Mouse (Mus musculus) kidney, embryonic 14.5 days (tissue): ENCODE results near the gene Olfr722. TPM values are rescaled to one million over a fixed set of nuclear protein-coding genes. Genes with fewer than 3 reads are reported as not detected.
"Not testable (repeated sequence)": the region's sequence is repeated elsewhere in the genome, so short reads cannot be mapped to it uniquely, and the experiment has no call there.

Source experiments
- ATAC-seq: fragments of 200-750 bp; cut with Nextera tagmentation; 2 replicates; pipeline ENCODE4 v1.8.0; 2017; ENCODE audit warnings: moderate number of reproducible peaks, mild to moderate bottlenecking, moderate TSS enrichment, moderate library complexity; ENCODE audit not compliant: low FRiP score, low TSS enrichment
- H3K27ac ChIP-seq: fragments of 300-500 bp; sonication (generic); 2 replicates; pipeline ENCODE4 v1.5.1; 2014; ENCODE audit warnings: low read depth, mild to moderate bottlenecking, low read length, moderate library complexity, mixed read lengths
- H3K27me3 ChIP-seq: fragments of 300-500 bp; sonication (generic); 2 replicates; pipeline ENCODE4 v1.6.1; 2014; ENCODE audit warnings: mild to moderate bottlenecking, low read length; ENCODE audit not compliant: control insufficient read depth, insufficient read depth
- H3K36me3 ChIP-seq: fragments of 300-500 bp; sonication (generic); 2 replicates; pipeline ENCODE4 v1.6.1; 2014; ENCODE audit warnings: low read length, mixed read lengths; ENCODE audit not compliant: control insufficient read depth, insufficient read depth
- H3K4me1 ChIP-seq: fragments of 300-500 bp; sonication (generic); 2 replicates; pipeline ENCODE4 v1.6.1; 2014; ENCODE audit warnings: low read length, mixed read lengths; ENCODE audit not compliant: control insufficient read depth, insufficient read depth
- H3K4me2 ChIP-seq: fragments of 300-500 bp; sonication (generic); replicated peaks from 2 replicates; pipeline ENCODE4 v1.6.1; 2014; ENCODE audit warnings: low read depth, mild to moderate bottlenecking, low read length
- H3K4me3 ChIP-seq: fragments of 300-500 bp; sonication (generic); 2 replicates; pipeline ENCODE4 v1.5.1; 2014; ENCODE audit warnings: mild to moderate bottlenecking, low read length
- H3K9ac ChIP-seq: fragments of 300-500 bp; sonication (generic); 2 replicates; pipeline ENCODE4 v1.6.1; 2014; ENCODE audit warnings: low read depth, mild to moderate bottlenecking, low read length, moderate library complexity
- H3K9me3 ChIP-seq: fragments of 300-500 bp; sonication (generic); 2 replicates; pipeline ENCODE4 v1.6.1; 2016; ENCODE audit warnings: low read length; ENCODE audit not compliant: control insufficient read depth
- polyA plus RNA-seq: library from polyadenylated mRNA; unstranded; fragments of >200 nt; fragmentation: Nextera tagmentation; extraction: Ambion mirVana; gene quantifications from 2 replicates; pipeline ENCODE4 v1.2.1, GENCODE M21; 2014

Gene Olfr722
- not detected in 2 replicates for polyA plus RNA-seq

- Histone ChIP-seq H3K4me1 (no peaks in the 10 kb centered on the region), H3K36me3 (no peaks in the 10 kb centered on the region), H3K27me3 (no peaks in the 10 kb centered on the region), H3K4me2 (no peak within 1 kb of the TSS), H3K27ac (no peak within 1 kb of the TSS), H3K4me3 (no peak within 1 kb of the TSS), H3K9ac (no peak within 1 kb of the TSS), H3K9me3 (no peaks in the 10 kb centered on the region)
- no peak for ATAC-seq
Measured at GRCm38 (mm10) chr14:49901899-49902298, at the start of gene Olfr722. Gene Olfr722 (minus strand): TSS chr14:49901999.

GRCm38 (mm10) chr14:49931687-49932086 is 29.9 kb upstream of the Olfr722 start, which contains the start of gene Olfr723:
Gene Olfr723 (minus strand): TSS chr14:49931787.
- H3K9me3 ChIP-seq, result not testable (repeated sequence)

GRCm38 (mm10) chr14:49860387-49860786 is 41.4 kb downstream of the Olfr722 start:
- Histone ChIP-seq H3K9ac (no peak overlapping the region), H3K4me2 (no peak overlapping the region), H3K27ac (no peak overlapping the region)

More at GRCm38 (mm10) chr14:49931687-49932086, 29.9 kb upstream of the Olfr722 start, which contains the start of gene Olfr723:
- H3K4me3 ChIP-seq, ATAC-seq, H3K4me2 ChIP-seq, H3K27ac ChIP-seq, H3K36me3 ChIP-seq, H3K4me1 ChIP-seq, H3K9ac ChIP-seq, H3K27me3 ChIP-seq: not testable (repeated sequence)

More at GRCm38 (mm10) chr14:49860387-49860786, 41.4 kb downstream of the Olfr722 start:
- no peak overlapping the region for H3K4me3 ChIP-seq
- H3K27me3 ChIP-seq, result no peaks in the 10 kb centered on the region
- H3K9me3 ChIP-seq, result no peaks in the 10 kb centered on the region
- H3K4me1 ChIP-seq, result no peaks in the 10 kb centered on the region
- H3K36me3 ChIP-seq, result no peaks in the 10 kb centered on the region
- ATAC-seq, result no peak

Other genes starting within 250 kb of the Olfr722 start
- 3.5 and 5.2 TPM in 2 replicates for gene Armh4, start 118.6 kb downstream of the Olfr722 start, polyA plus RNA-seq
- gene Olfr723, start 29.8 kb upstream of the Olfr722 start, polyA plus RNA-seq, result not detected in 2 replicates
- not detected in 2 replicates for gene Olfr724, start 61.3 kb upstream of the Olfr722 start, polyA plus RNA-seq
- gene Olfr725, start 138.4 kb upstream of the Olfr722 start, polyA plus RNA-seq, result not detected in 2 replicates
- gene Olfr726, start 189.0 kb upstream of the Olfr722 start, polyA plus RNA-seq, result not detected in 2 replicates
- gene Olfr727, start 221.2 kb upstream of the Olfr722 start, polyA plus RNA-seq, result not detected in 2 replicates
- gene Olfr728, start 240.7 kb upstream of the Olfr722 start, polyA plus RNA-seq, result not detected in 2 replicates